ENCODE assay signal across 26 mouse cellular contexts in the genomic region with DNA sequence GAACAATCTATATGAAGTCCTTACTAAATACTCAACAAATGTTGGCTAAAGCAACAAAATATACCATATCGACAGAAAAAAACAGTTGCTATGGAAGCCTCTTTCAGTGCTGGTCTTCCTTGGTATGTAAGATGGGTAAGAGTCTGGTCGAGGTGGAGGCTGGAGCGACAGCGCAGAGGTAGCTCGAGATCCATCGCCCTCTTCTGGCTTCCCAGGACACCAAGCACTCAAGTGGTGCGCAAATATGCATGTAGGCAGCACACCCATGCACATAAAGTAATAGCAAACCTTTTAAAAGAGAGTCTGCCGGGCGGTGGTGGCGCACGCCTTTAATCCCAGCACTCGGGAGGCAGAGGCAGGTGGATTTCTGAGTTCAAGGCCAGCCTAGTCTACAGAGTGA. TPM values are rescaled to one million over a fixed set of nuclear protein-coding genes. Genes with fewer than 3 reads are reported as not detected.
DNase-seq lines count a peak whose midpoint lies in the region; ATAC-seq and TF ChIP-seq lines count a peak whose summit lies in the region.
"Had no signal": no experiment of that assay in that cellular context is flagged by ENCODE, and none has a peak within 500 bp of the region (broad histone marks: within the 10 kb centered on the region; RNA-seq: fewer than 3 reads in every experiment).

No protein-coding gene starts in this region.

- TF ChIP-seq POLR2A in ES-Bruce4 (IDR thresholded peaks at IDR 0.05; ENCODE audit: insufficient read depth, low read length): no peak

- H3K27me3 ChIP-seq in midbrain, embryonic 11.5 days (ENCODE audit: control insufficient read depth, insufficient read depth, low read length): no peaks in the 10 kb centered on the region
- H3K27me3 ChIP-seq in midbrain, embryonic 14.5 days (ENCODE audit: control insufficient read depth, insufficient read depth, low read length): no peaks in the 10 kb centered on the region
- H3K27me3 ChIP-seq in ES-Bruce4 (ENCODE audit: control insufficient read depth, insufficient read depth, low read length, poor library complexity, severe bottlenecking): no peaks in the 10 kb centered on the region
- no peaks in the 10 kb centered on the region for H3K27me3 ChIP-seq in stomach, postnatal 0 days (ENCODE audit: control insufficient read depth, insufficient read depth, low read length)
- H3K27me3 ChIP-seq in limb, embryonic 10.5 days (ENCODE audit: low read depth, poor library complexity, severe bottlenecking): no peaks in the 10 kb centered on the region
- H3K27me3 ChIP-seq: embryonic facial prominence, embryonic 13.5 days; embryonic facial prominence, embryonic 15.5 days; forebrain, embryonic 12.5 days; Patski had no signal

- no peak overlapping the region for H3K9ac ChIP-seq in midbrain, embryonic 11.5 days (ENCODE audit: low read length)
- no peak overlapping the region for H3K9ac ChIP-seq in midbrain, embryonic 14.5 days (replicated peaks; ENCODE audit: low read length)
- H3K9ac ChIP-seq in ES-Bruce4 (ENCODE audit: low read depth, poor library complexity, severe bottlenecking): no peak overlapping the region
- no peak overlapping the region for H3K9ac ChIP-seq in stomach, postnatal 0 days (ENCODE audit: low read length)
- H3K9ac ChIP-seq: embryonic facial prominence, embryonic 13.5 days; embryonic facial prominence, embryonic 15.5 days; forebrain, embryonic 12.5 days had no signal

- no peak overlapping the region for H3K27ac ChIP-seq in midbrain, embryonic 11.5 days (ENCODE audit: low read depth, low read length)
- H3K27ac ChIP-seq in midbrain, embryonic 14.5 days (replicated peaks; ENCODE audit: low read depth, low read length): no peak overlapping the region
- no peak overlapping the region for H3K27ac ChIP-seq in ES-Bruce4 (ENCODE audit: insufficient read depth, low read length)
- H3K27ac ChIP-seq in stomach, postnatal 0 days (replicated peaks): no peak overlapping the region
- H3K27ac ChIP-seq in limb, embryonic 10.5 days: no peak overlapping the region
- H3K27ac ChIP-seq: embryonic facial prominence, embryonic 13.5 days; embryonic facial prominence, embryonic 15.5 days; forebrain, embryonic 10.5 days; forebrain, embryonic 12.5 days had no signal

- peak; percentile 36 for TF ChIP-seq CTCF in ES-Bruce4 (IDR thresholded peaks at IDR 0.05; ENCODE audit: low read depth, low read length)
- no peak for TF ChIP-seq CTCF in stomach, postnatal 0 days (IDR thresholded peaks at IDR 0.05; ENCODE audit: low read depth)

- no peak overlapping the region for H3K4me3 ChIP-seq in midbrain, embryonic 11.5 days (ENCODE audit: low read depth, low read length)
- no peak overlapping the region for H3K4me3 ChIP-seq in midbrain, embryonic 14.5 days (replicated peaks; ENCODE audit: low read depth, low read length)
- H3K4me3 ChIP-seq in ES-Bruce4 (ENCODE audit: low read depth, low read length): no peak overlapping the region
- no peak overlapping the region for H3K4me3 ChIP-seq in stomach, postnatal 0 days (ENCODE audit: low read depth, low read length)
- H3K4me3 ChIP-seq in limb, embryonic 10.5 days: no peak overlapping the region
- H3K4me3 ChIP-seq: embryonic facial prominence, embryonic 13.5 days; embryonic facial prominence, embryonic 15.5 days; erythroblast, embryonic 14.5 days; forebrain, embryonic 10.5 days; forebrain, embryonic 12.5 days had no signal

- H3K9me3 ChIP-seq in midbrain, embryonic 11.5 days (ENCODE audit: control insufficient read depth, low read length): no peaks in the 10 kb centered on the region
- no peaks in the 10 kb centered on the region for H3K9me3 ChIP-seq in midbrain, embryonic 14.5 days (ENCODE audit: control insufficient read depth, low read length)
- H3K9me3 ChIP-seq in ES-Bruce4 (replicated peaks; ENCODE audit: control insufficient read depth, insufficient read depth, low read length, poor library complexity, severe bottlenecking): peaks cover 3% of the 10 kb centered on the region; the same call in 1 of the 2 replicates
- no peaks in the 10 kb centered on the region for H3K9me3 ChIP-seq in stomach, postnatal 0 days (ENCODE audit: control insufficient read depth, low read length)
- no peaks in the 10 kb centered on the region for H3K9me3 ChIP-seq in limb, embryonic 10.5 days (replicated peaks)
- H3K9me3 ChIP-seq: embryonic facial prominence, embryonic 13.5 days; embryonic facial prominence, embryonic 15.5 days; forebrain, embryonic 10.5 days; forebrain, embryonic 12.5 days had no signal

- H3K4me2 ChIP-seq in midbrain, embryonic 11.5 days: no peak overlapping the region
- H3K4me2 ChIP-seq in midbrain, embryonic 14.5 days (ENCODE audit: low read length): no peak overlapping the region
- no peak overlapping the region for H3K4me2 ChIP-seq in stomach, postnatal 0 days (replicated peaks; ENCODE audit: low read depth)
- H3K4me2 ChIP-seq: embryonic facial prominence, embryonic 13.5 days; embryonic facial prominence, embryonic 15.5 days; forebrain, embryonic 12.5 days had no signal

- no peak for TF ChIP-seq EP300 in ES-Bruce4 (IDR thresholded peaks at IDR 0.05; ENCODE audit: insufficient read depth, low read depth, low read length)
- TF ChIP-seq EP300 in stomach, postnatal 0 days (optimal IDR thresholded peaks at IDR 0.05): no peak

- ATAC-seq in midbrain, embryonic 11.5 days (ENCODE audit: low FRiP score): no peak
- ATAC-seq in midbrain, embryonic 14.5 days (ENCODE audit: low FRiP score, low TSS enrichment): no peak
- ATAC-seq in stomach, postnatal 0 days (ENCODE audit: low FRiP score, low TSS enrichment): no peak
- ATAC-seq: activated CD4-positive, CD25-positive, alpha-beta regulatory T cell, adult 4 months; forebrain, embryonic 14.5 days; forebrain, embryonic 16.5 days; Patski had no signal

- 92% methylated on average over 12 of the region's 12 CpGs for WGBS in midbrain, embryonic 11.5 days
- WGBS in midbrain, embryonic 14.5 days: 92% methylated on average over 12 of the region's 12 CpGs
- WGBS in stomach, postnatal 0 days: 96% methylated on average over 12 of the region's 12 CpGs
- 93% methylated on average over 12 of the region's 12 CpGs for WGBS in limb, embryonic 10.5 days

- no peaks in the 10 kb centered on the region for H3K36me3 ChIP-seq in midbrain, embryonic 11.5 days (ENCODE audit: control insufficient read depth, insufficient read depth, low read length)
- no peaks in the 10 kb centered on the region for H3K36me3 ChIP-seq in midbrain, embryonic 14.5 days (ENCODE audit: control insufficient read depth, insufficient read depth, low read length)
- H3K36me3 ChIP-seq in ES-Bruce4 (ENCODE audit: control insufficient read depth, insufficient read depth, low read length, poor library complexity, severe bottlenecking): no peaks in the 10 kb centered on the region
- H3K36me3 ChIP-seq in stomach, postnatal 0 days (ENCODE audit: control insufficient read depth, insufficient read depth, low read length): no peaks in the 10 kb centered on the region
- no peaks in the 10 kb centered on the region for H3K36me3 ChIP-seq in limb, embryonic 10.5 days
- H3K36me3 ChIP-seq: embryonic facial prominence, embryonic 13.5 days; embryonic facial prominence, embryonic 15.5 days; forebrain, embryonic 10.5 days; forebrain, embryonic 12.5 days had no signal

- DNase-seq in midbrain, embryonic 11.5 days (ENCODE audit: low spot score, missing footprints): peak; percentile 81
- DNase-seq in midbrain, embryonic 14.5 days: no peak
- DNase-seq in ES-CJ7 (ENCODE audit: low read depth, low spot score): peak; percentile 58
- peak; percentile 48 for DNase-seq in R1 (ENCODE audit: low read depth, low spot score)
- DNase-seq in stomach, postnatal 0 days (ENCODE audit: low spot score): no peak
- DNase-seq in gastrocnemius, adult 8-10 months (ENCODE audit: low spot score in 2 of 2): no peak
- no peak for DNase-seq in limb, embryonic 10.5 days (ENCODE audit: low spot score)
- DNase-seq: adrenal gland, adult 8-10 months; adrenal gland, postnatal 14 days; cerebellum, adult 11 months; cerebellum, adult 18-20 months; cerebellum, adult 8-10 months; cerebellum, adult 9-11 months; cerebellum, postnatal 14 days; cerebellum, postnatal 36 days; embryo, embryonic 11 days had no signal

- H3K4me1 ChIP-seq in midbrain, embryonic 11.5 days (ENCODE audit: control insufficient read depth, insufficient read depth, low read length): no peaks in the 10 kb centered on the region
- no peaks in the 10 kb centered on the region for H3K4me1 ChIP-seq in midbrain, embryonic 14.5 days (ENCODE audit: control insufficient read depth, insufficient read depth, low read length)
- H3K4me1 ChIP-seq in ES-Bruce4 (ENCODE audit: control insufficient read depth, insufficient read depth, low read length): no peaks in the 10 kb centered on the region
- H3K4me1 ChIP-seq in stomach, postnatal 0 days (replicated peaks; ENCODE audit: control insufficient read depth, insufficient read depth): no peaks in the 10 kb centered on the region
- no peaks in the 10 kb centered on the region for H3K4me1 ChIP-seq in limb, embryonic 10.5 days
- H3K4me1 ChIP-seq: embryonic facial prominence, embryonic 13.5 days; embryonic facial prominence, embryonic 15.5 days; forebrain, embryonic 12.5 days had no signal

RNA-seq across cellular contexts. Expression of a gene that starts 9.1 kb away (rescaled TPM):
- polyA plus RNA-seq in midbrain, embryonic 11.5 days (2014; fragmentation: Nextera tagmentation; extraction: Ambion mirVana): 5.2 and 5.8 TPM in 2 replicates
- 14.4 and 15.6 TPM in 2 replicates for polyA plus RNA-seq in midbrain, embryonic 14.5 days (2014; fragmentation: Nextera tagmentation; extraction: Ambion mirVana)
- polyA plus RNA-seq in ES-Bruce4 (2011; ENCODE audit: insufficient read depth, insufficient read length, low read depth, missing spikeins): 26.3 and 33.2 TPM in 2 replicates
- polyA plus RNA-seq in stomach, postnatal 0 days (2015; fragmentation: Nextera tagmentation; extraction: Ambion mirVana): 4.5 and 4.8 TPM in 2 replicates
- total RNA-seq in gastrocnemius, adult 8-10 months (2022): 10 to 100 TPM; 15.1 to 22.3 (median 19.5) TPM
- polyA plus RNA-seq in limb, embryonic 10.5 days (2016; fragmentation: Nextera tagmentation; extraction: Ambion mirVana): 6.5 and 7.9 TPM in 2 replicates
- polyA plus RNA-seq: erythroblast, embryonic 14.5 days had no signal

RNA-seq across cellular contexts. Expression of a gene that starts 14.5 kb away (rescaled TPM):
- polyA plus RNA-seq in midbrain, embryonic 11.5 days (2014; fragmentation: Nextera tagmentation; extraction: Ambion mirVana): 694 and 720 TPM in 2 replicates
- 751 and 917 TPM in 2 replicates for polyA plus RNA-seq in midbrain, embryonic 14.5 days (2014; fragmentation: Nextera tagmentation; extraction: Ambion mirVana)
- 321 and 324 TPM in 2 replicates for polyA plus RNA-seq in ES-Bruce4 (2011; ENCODE audit: insufficient read depth, insufficient read length, low read depth, missing spikeins)
- polyA plus RNA-seq in stomach, postnatal 0 days (2015; fragmentation: Nextera tagmentation; extraction: Ambion mirVana): 745 and 824 TPM in 2 replicates
- total RNA-seq in gastrocnemius, adult 8-10 months (2022): 100 to 1,000 TPM; 154 to 257 (median 186) TPM
- 550 and 645 TPM in 2 replicates for polyA plus RNA-seq in limb, embryonic 10.5 days (2016; fragmentation: Nextera tagmentation; extraction: Ambion mirVana)

RNA-seq across cellular contexts. Expression of a gene that starts 50.6 kb away (rescaled TPM):
- 57.2 and 60.5 TPM in 2 replicates for polyA plus RNA-seq in midbrain, embryonic 11.5 days (2014; fragmentation: Nextera tagmentation; extraction: Ambion mirVana)
- polyA plus RNA-seq in midbrain, embryonic 14.5 days (2014; fragmentation: Nextera tagmentation; extraction: Ambion mirVana): 22.2 and 22.6 TPM in 2 replicates
- 50.8 and 52.4 TPM in 2 replicates for polyA plus RNA-seq in ES-Bruce4 (2011; ENCODE audit: insufficient read depth, insufficient read length, low read depth, missing spikeins)
- polyA plus RNA-seq in stomach, postnatal 0 days (2015; fragmentation: Nextera tagmentation; extraction: Ambion mirVana): 185 and 206 TPM in 2 replicates
- 100 to 1,000 TPM in 2 of 4 experiments, 10 to 100 TPM in 2; 56.1 to 401 (median 118) TPM for total RNA-seq in gastrocnemius, adult 8-10 months (2022)
- polyA plus RNA-seq in limb, embryonic 10.5 days (2016; fragmentation: Nextera tagmentation; extraction: Ambion mirVana): 52.0 and 60.7 TPM in 2 replicates

Comparison
In these comparisons a context has a peak if more than half of its experiments do, and no peak if none do; other contexts are left out.
1. DNase-seq: peak in midbrain, embryonic 11.5 days (single experiment), ES-CJ7 (single experiment) and R1 (single experiment); none in midbrain, embryonic 14.5 days (single experiment), stomach, postnatal 0 days (single experiment), gastrocnemius, adult 8-10 months (0 of 2) and limb, embryonic 10.5 days (single experiment).